Mouse (Mus musculus): Measurements from ENCODE around the gene Zranb1. TPM values are rescaled to one million over a fixed set of nuclear protein-coding genes. Genes with fewer than 3 reads are reported as not detected.

Zranb1 gene
- 13.6 and 16.4 TPM in 2 replicates for polyA plus RNA-seq (2012; ENCODE audit: insufficient read depth, insufficient read length, missing spikeins)

DNA sequence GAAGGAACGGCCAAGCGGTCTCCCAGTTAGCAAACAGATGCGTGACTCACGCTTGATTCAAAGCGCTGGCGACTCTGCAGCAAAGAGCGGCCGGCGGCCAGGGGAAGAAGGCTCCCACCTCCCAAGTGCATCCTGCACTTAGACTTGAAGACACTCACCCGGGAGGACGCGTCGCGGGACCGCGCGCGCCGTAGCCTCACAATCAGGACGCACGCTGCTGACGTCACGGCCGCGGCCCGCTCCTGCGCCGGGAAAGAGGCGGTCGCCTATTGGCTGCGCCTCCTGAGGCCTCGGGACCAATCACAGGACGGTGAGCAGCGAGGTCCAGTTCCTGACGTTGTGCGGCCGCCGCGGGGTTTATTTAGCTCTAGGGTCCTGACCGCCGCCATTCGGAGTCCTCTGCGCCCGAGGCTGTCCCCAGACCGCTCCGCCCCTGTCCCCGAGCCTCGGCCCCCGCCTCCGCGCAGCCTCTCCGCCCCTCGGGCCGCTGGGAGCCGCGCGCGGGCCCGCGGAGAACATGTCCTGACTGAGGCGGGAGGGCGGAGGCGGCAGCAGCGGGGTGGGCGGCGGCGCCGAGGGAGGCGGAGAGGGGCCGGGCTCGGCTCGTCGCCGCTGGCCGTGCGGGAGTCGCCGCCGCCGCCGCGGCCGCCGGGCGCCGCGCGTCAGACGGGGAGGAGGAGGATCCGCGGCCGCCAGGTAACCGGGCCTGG is at the start of gene Zranb1:
Gene Zranb1, plus strand, starts transcription at position 293 of the 710 bp plus-strand sequence.
- peak within 1 kb of the TSS; percentile 73 for H3K4me3 ChIP-seq (ENCODE audit: insufficient read depth, low read length)
- peaks cover 12% of the 10 kb centered on the region for H3K4me1 ChIP-seq (ENCODE audit: control insufficient read depth, insufficient read depth, low read length)
- TF ChIP-seq POLR2A (IDR thresholded peaks at IDR 0.05; ENCODE audit: borderline replicate concordance, low read depth, low read length): 0 out of 2 replicates have a peak, but pooled peaks have one; percentile 63
- TF ChIP-seq CTCF (IDR thresholded peaks at IDR 0.05; ENCODE audit: low read depth, low read length): no peak
- peak within 1 kb of the TSS; percentile 86 for H3K27ac ChIP-seq (ENCODE audit: insufficient read depth, low read depth, low read length)

DNA sequence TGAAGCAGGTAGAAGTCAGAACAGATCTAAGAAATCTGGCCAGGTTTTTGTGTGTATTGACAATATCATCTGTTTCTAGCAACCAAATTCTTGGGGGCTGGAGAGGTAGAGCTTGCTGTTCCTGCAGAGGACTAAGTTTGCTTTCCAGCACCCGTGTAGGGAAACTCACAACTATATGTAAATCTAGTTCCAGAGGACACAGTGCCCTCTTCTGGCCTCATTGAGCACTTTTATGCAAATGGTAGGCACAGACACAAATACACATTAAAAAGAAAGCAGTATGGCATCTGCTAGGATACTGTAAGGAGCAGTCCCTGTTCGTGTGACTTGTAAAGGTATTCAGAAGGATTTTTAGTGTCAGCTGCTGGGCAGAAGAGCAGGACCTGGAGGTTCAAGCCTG is 48.6 kb upstream of the Zranb1 start:
- no peak for TF ChIP-seq POLR2A (IDR thresholded peaks at IDR 0.05; ENCODE audit: borderline replicate concordance, low read depth, low read length)
- no peak for TF ChIP-seq CTCF (IDR thresholded peaks at IDR 0.05; ENCODE audit: low read depth, low read length)
- Histone ChIP-seq H3K27ac (ENCODE audit: insufficient read depth, low read depth, low read length) (no peak overlapping the region), H3K4me1 (ENCODE audit: control insufficient read depth, insufficient read depth, low read length) (no peaks in the 10 kb centered on the region), H3K4me3 (ENCODE audit: insufficient read depth, low read length) (no peak overlapping the region)

DNA sequence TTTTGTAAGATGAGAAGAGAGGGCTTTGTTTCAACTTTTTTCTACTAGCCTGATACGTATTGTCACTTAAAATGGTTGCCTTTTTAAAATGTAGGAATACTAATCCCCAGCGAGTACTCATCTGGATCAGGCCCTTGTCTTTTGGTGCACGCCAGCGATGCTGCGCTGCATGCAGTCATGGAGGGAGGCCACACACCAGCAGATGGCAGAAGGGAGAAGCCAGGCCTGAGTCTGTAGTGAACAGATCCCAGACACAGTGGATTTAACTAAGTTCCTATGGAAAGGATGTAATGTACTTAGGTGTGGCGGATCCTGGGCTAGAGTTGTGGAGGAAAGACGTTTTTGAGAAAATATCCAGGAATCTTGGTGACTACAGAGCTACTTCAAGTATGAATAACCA is 46.9 kb upstream of the Zranb1 start:
- H3K4me3 ChIP-seq (ENCODE audit: insufficient read depth, low read length): no peak overlapping the region
- peaks cover 3% of the 10 kb centered on the region for H3K4me1 ChIP-seq (ENCODE audit: control insufficient read depth, insufficient read depth, low read length)
- H3K27ac ChIP-seq (ENCODE audit: insufficient read depth, low read depth, low read length): no peak overlapping the region
- TF ChIP-seq CTCF (IDR thresholded peaks at IDR 0.05; ENCODE audit: low read depth, low read length): no peak
- no peak for TF ChIP-seq POLR2A (IDR thresholded peaks at IDR 0.05; ENCODE audit: borderline replicate concordance, low read depth, low read length)

DNA sequence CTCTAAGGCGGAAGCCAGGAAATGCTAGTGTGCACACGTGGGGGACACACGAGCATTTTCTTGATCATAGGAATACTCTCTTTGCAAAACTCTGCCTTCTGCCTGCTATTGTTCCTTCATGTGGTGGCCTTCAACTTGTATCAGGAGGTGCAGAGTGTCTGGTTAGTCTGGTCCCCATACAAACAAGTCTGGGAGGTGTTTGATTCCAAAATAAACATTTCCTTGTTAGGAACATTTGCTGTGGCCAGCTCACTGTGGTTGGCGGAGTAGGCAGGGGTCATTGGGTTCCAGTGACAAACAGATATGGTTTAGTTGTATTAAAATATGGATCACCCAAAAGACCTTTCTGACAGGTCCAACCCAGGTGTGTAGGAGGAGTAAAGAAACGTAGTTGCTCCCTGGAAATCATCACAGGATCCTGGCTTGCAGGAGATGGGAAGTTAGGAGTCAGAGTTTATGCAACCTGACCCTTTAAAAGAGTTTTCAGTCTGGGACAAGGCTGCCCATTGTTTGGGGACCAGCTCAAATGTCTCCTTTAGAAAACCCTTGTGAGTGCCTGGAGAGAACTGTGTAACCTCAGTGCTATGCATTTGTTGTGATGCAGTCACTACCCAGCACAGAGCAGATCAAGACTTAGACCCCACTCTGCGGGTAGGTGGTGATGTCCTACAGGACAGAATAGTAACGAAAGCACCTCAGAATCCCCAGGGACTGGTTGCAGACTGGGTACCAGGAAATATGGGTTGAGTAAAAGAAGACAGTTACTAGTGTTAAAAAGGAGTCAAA is 43.7 kb upstream of the Zranb1 start:
- Histone ChIP-seq H3K4me3 (ENCODE audit: insufficient read depth, low read length) (no peak overlapping the region), H3K4me1 (ENCODE audit: control insufficient read depth, insufficient read depth, low read length) (peaks cover 9% of the 10 kb centered on the region), H3K27ac (ENCODE audit: insufficient read depth, low read depth, low read length) (no peak overlapping the region)
- no peak for TF ChIP-seq CTCF (IDR thresholded peaks at IDR 0.05; ENCODE audit: low read depth, low read length)
- no peak for TF ChIP-seq POLR2A (IDR thresholded peaks at IDR 0.05; ENCODE audit: borderline replicate concordance, low read depth, low read length)

DNA sequence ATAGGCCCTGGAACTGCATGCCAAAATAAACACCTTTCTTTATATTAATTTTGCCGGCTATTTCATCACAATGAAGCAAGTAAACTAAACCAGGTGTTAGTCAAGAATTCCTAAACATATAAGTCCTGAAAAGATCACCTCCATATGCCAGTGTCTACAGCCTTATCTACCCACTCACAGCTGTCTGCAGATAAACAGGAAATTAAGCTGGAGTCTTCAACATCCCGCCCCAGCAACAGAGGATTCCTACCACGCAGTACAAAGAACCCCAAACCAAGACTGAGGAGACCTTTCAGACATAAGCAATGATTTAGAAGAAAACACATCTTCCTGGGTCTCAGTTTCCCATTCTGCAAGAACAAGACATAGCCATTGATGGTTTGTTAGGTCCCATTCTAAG is 42.9 kb upstream of the Zranb1 start:
- Histone ChIP-seq H3K27ac (ENCODE audit: insufficient read depth, low read depth, low read length) (no peak overlapping the region), H3K4me3 (ENCODE audit: insufficient read depth, low read length) (no peak overlapping the region), H3K4me1 (ENCODE audit: control insufficient read depth, insufficient read depth, low read length) (peaks cover 14% of the 10 kb centered on the region)
- no peak for TF ChIP-seq CTCF (IDR thresholded peaks at IDR 0.05; ENCODE audit: low read depth, low read length)
- TF ChIP-seq POLR2A (IDR thresholded peaks at IDR 0.05; ENCODE audit: borderline replicate concordance, low read depth, low read length): no peak

DNA sequence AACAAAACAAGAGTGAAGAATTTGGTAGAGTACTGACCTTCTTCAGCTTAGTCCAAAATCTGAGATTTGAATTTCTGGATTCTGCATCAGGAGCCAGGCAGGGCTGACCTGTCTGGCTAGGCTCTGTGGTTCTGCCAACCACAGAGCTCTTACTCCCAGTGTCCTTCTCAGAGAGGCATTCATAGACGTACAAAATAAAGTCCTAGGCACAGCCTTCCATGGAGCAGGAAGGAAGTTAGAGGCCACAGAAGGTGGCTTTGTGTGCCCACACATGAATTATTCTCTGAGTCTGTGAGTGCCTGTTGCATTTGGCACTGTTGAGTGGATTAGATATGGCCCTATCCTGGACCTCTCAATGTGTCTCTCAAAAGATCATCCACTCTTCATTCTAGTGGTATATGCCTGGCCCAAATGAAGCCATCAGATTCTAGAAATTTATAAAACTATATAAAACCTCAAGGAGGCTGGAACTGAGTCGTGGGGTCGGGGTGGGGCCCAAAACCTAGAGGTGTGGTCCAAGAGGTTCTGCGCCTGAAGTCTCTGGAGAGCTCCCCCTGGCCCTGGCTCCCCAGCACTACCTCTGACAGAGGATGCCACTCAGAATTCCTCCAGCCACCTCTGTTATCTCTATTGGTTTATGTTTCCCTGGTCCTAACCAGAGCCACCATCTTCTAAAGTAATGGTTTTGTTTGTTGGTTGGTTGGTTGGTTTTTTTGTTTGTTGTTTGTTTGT is 42.3 kb upstream of the Zranb1 start:
- no peak overlapping the region for H3K27ac ChIP-seq (ENCODE audit: insufficient read depth, low read depth, low read length)
- peaks cover 15% of the 10 kb centered on the region for H3K4me1 ChIP-seq (ENCODE audit: control insufficient read depth, insufficient read depth, low read length)
- TF ChIP-seq CTCF (IDR thresholded peaks at IDR 0.05; ENCODE audit: low read depth, low read length) (no peak), POLR2A (IDR thresholded peaks at IDR 0.05; ENCODE audit: borderline replicate concordance, low read depth, low read length) (no peak)
- H3K4me3 ChIP-seq (ENCODE audit: insufficient read depth, low read length): no peak overlapping the region

DNA sequence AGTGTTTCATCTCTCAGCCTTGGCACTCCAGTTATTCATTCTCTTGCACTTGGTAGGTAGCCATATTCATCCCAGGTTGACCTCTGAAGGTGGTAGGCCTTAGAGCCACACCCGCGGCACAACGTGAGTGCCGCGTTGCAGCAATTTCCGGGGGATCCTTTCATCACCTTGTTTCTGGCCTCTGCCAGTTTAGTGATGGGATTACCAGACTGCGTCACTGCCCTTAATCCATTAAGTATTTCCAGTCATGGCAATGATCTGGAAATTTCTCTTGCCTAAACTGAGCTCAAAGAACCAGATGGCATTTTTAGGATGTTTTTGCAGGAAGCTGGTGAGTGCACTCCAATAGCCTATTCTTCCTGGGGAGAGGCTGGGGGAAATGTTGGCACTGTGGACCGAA is 41.3 kb upstream of the Zranb1 start:
- H3K27ac ChIP-seq (ENCODE audit: insufficient read depth, low read depth, low read length): no peak overlapping the region
- H3K4me3 ChIP-seq (ENCODE audit: insufficient read depth, low read length): no peak overlapping the region
- H3K4me1 ChIP-seq (ENCODE audit: control insufficient read depth, insufficient read depth, low read length): peaks cover 20% of the 10 kb centered on the region
- no peak for TF ChIP-seq CTCF (IDR thresholded peaks at IDR 0.05; ENCODE audit: low read depth, low read length)
- no peak for TF ChIP-seq POLR2A (IDR thresholded peaks at IDR 0.05; ENCODE audit: borderline replicate concordance, low read depth, low read length)

DNA sequence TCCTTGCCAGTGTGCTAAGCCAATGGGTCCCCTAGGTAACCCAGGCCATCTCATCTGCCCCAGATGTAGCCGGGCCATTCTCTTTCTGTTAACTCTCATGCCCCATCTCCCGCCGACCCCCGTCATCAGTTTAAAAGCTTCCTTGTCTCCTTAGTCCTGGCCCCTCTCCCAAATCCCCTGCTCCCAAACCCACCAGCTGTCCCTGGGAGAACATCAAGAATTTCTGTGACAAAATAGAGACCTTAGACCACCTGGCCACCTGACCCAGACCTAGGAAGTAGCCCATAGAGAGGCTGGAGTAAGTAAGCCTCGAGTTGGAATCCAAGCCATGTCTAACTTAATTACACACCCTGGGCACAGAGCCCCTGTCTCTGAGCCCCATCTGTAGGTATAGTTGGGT is 40.7 kb upstream of the Zranb1 start:
- Histone ChIP-seq H3K27ac (ENCODE audit: insufficient read depth, low read depth, low read length) (no peak overlapping the region), H3K4me3 (ENCODE audit: insufficient read depth, low read length) (no peak overlapping the region), H3K4me1 (ENCODE audit: control insufficient read depth, insufficient read depth, low read length) (peaks cover 25% of the 10 kb centered on the region)
- TF ChIP-seq CTCF (IDR thresholded peaks at IDR 0.05; ENCODE audit: low read depth, low read length) (no peak), POLR2A (IDR thresholded peaks at IDR 0.05; ENCODE audit: borderline replicate concordance, low read depth, low read length) (no peak)

DNA sequence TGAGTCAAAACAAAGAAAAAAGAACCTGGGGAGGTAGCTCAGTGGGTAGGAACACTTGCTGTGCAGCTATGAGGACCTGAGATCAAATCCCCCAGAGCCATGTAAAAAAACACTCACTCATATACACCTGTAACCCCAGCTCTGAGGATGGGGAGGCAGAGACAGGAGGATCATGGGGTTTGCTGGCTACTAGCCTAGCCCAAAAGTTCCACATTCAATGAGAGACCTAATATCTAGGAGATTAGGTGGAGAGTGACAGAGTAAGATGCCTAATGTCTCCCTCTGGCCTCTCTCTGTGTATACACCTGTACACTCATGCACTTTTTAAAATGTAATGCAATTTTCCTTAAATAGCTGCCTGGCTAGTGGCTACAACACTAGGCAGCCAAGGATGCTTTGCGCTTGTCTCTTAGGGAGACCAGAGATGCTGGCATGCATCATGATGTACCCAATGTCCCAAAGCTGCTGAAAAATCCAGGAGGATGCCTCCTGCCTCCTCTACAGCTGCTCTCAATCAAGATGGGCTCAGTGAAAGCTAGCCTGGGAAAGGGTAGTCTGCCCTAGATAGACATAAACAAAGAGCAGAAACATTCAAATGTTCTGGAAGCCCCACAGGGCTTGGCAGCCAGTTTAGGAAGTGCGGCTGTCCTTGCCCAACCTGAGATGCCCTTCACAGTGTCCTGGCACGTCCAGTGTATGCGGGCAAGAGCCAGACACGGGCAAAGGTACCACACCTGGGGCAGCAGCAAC is 39.2 kb upstream of the Zranb1 start:
- peak overlapping the region; percentile 48; the same call in 1 of the 2 replicates for H3K4me3 ChIP-seq (ENCODE audit: insufficient read depth, low read length)
- peaks cover 40% of the 10 kb centered on the region for H3K4me1 ChIP-seq (ENCODE audit: control insufficient read depth, insufficient read depth, low read length)
- TF ChIP-seq POLR2A (IDR thresholded peaks at IDR 0.05; ENCODE audit: borderline replicate concordance, low read depth, low read length) (no peak), CTCF (IDR thresholded peaks at IDR 0.05; ENCODE audit: low read depth, low read length) (no peak)
- H3K27ac ChIP-seq (ENCODE audit: insufficient read depth, low read depth, low read length): peak overlapping the region; percentile 85
